Mouse (Mus musculus) midbrain, embryonic 13.5 days (tissue): ENCODE results near the gene Psmc3. TPM values are rescaled to one million over a fixed set of nuclear protein-coding genes. Genes with fewer than 3 reads are reported as not detected.
"Not testable (repeated sequence)": the region's sequence is repeated elsewhere in the genome, so short reads cannot be mapped to it uniquely, and the experiment has no call there.

Experiments
- ATAC-seq: fragments of 200-750 bp; cut with Nextera tagmentation; 2 replicates; pipeline ENCODE4 v1.8.0; 2017; ENCODE audit warnings: mild to moderate bottlenecking, moderate TSS enrichment, moderate library complexity
- H3K27ac ChIP-seq: fragments of 300-500 bp; sonication (generic); 2 replicates; pipeline ENCODE4 v1.5.1; 2015; ENCODE audit warnings: inconsistent platforms, mild to moderate bottlenecking, moderate library complexity
- H3K27me3 ChIP-seq: fragments of 300-500 bp; sonication (generic); 2 replicates; pipeline ENCODE4 v1.6.1; 2015; ENCODE audit warnings: mild to moderate bottlenecking, inconsistent platforms
- H3K36me3 ChIP-seq: fragments of 300-500 bp; sonication (generic); 2 replicates; pipeline ENCODE4 v1.6.1; 2015; ENCODE audit warnings: mild to moderate bottlenecking, inconsistent platforms
- H3K4me1 ChIP-seq: fragments of 300-500 bp; sonication (generic); replicated peaks from 2 replicates; pipeline ENCODE4 v1.6.1; 2015; ENCODE audit warnings: inconsistent platforms
- H3K4me2 ChIP-seq: fragments of 300-500 bp; sonication (generic); replicated peaks from 2 replicates; pipeline ENCODE4 v1.6.1; 2015; ENCODE audit warnings: moderate library complexity, mild to moderate bottlenecking, inconsistent platforms
- H3K4me3 ChIP-seq: fragments of 300-500 bp; sonication (generic); replicated peaks from 2 replicates; pipeline ENCODE4 v1.5.1; 2015; ENCODE audit warnings: mild to moderate bottlenecking, inconsistent platforms
- H3K9ac ChIP-seq: fragments of 300-500 bp; sonication (generic); replicated peaks from 2 replicates; pipeline ENCODE4 v1.6.1; 2015; ENCODE audit warnings: mild to moderate bottlenecking, inconsistent platforms
- H3K9me3 ChIP-seq: fragments of 300-500 bp; sonication (generic); 2 replicates; pipeline ENCODE4 v1.6.1; 2016; ENCODE audit warnings: mild to moderate bottlenecking, inconsistent platforms
- WGBS: fragments of 180-500 bp; shearing (Covaris S2); methylation state at CpG from one replicate; pipeline ENCODE4 v1.1.7; 2015; 5-methylcytosine and 5-hydroxymethylcytosine counted together
- polyA plus RNA-seq: library from polyadenylated mRNA; unstranded; fragments of >200 nt; fragmentation: Nextera tagmentation; extraction: Ambion mirVana; gene quantifications from 2 replicates; pipeline ENCODE4 v1.2.1, GENCODE M21; 2015

Psmc3 gene
- polyA plus RNA-seq, 1 experiment from 2014 or later: 254 TPM

DNA sequence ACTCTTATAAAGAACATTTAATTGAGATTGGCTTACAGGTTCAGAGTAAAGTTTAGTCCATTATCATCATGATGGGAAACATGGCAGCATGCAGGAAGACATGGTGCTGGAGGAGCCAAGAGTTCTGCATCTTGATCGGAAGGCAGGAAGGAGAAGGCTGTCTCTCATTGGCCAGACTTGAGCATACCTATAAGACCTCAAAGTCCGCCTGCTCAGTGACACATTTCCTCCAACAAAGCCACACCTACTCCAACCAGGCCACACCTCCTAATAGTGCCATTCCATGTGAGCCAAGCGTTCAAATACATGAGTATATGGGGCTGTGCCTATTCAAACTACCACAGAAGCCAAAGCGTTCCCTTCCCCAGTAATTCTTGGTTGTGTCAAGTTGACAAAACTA is 22.6 kb upstream of the Psmc3 start:
- Histone ChIP-seq H3K27ac (no peak overlapping the region), H3K36me3 (no peaks in the 10 kb centered on the region), H3K27me3 (no peaks in the 10 kb centered on the region), H3K4me2 (no peak overlapping the region), H3K9me3 (0 out of 2 replicates have a peak, but pooled peaks cover 3% of the 10 kb centered on the region), H3K9ac (no peak overlapping the region), H3K4me3 (no peak overlapping the region), H3K4me1 (no peaks in the 10 kb centered on the region)
- 84% methylated on average over 4 of the region's 4 CpGs for WGBS
- ATAC-seq: no peak

DNA sequence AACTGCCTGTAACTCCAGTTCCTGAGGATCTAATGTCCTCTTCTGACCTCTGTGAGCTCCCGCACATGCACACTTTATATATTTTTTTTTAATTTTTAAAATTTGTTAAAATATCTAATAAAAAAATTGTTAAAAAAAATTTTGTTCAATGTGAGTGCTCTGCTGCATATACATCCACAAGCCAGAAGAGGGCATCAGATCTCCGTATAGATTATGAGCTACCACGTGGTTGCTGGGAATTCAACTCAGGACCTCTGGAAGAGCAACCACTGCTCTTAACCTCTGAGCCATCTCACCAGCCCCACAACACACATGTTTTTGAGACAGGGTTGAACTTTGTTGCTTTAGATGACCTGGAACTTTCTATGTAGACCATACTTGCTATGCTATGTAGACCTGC is 20.8 kb upstream of the Psmc3 start:
- H3K4me3 ChIP-seq: no peak overlapping the region
- H3K27me3 ChIP-seq: no peaks in the 10 kb centered on the region
- no peak overlapping the region for H3K9ac ChIP-seq
- H3K4me2 ChIP-seq: no peak overlapping the region
- ATAC-seq: no peak
- H3K9me3 ChIP-seq: 0 out of 2 replicates have a peak, but pooled peaks cover 3% of the 10 kb centered on the region
- 17% methylated on average over 3 of the region's 3 CpGs for WGBS
- no peaks in the 10 kb centered on the region for H3K4me1 ChIP-seq
- no peak overlapping the region for H3K27ac ChIP-seq
- no peaks in the 10 kb centered on the region for H3K36me3 ChIP-seq

DNA sequence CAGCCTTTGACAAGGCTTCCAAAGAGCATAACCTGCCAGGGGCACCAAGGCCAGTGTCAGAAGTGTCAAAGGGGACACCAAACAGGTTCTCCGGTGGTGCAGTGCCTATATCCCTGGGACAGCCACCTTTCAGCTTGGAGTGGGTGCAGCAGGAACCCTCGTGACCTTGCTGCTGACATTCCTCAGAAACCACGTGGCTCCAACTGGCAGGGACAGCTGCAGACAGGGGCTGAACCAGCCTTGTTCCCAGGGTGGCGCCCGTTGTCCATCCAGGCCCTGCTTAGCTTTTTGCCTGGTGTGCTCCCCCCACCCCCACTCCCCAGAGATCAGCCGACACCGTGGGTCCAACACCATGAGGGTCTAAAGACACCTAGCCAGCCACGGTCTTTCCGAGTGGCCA is 18.4 kb upstream of the Psmc3 start, which contains the start of gene Rapsn:
Rapsn (plus strand) TSS at position 236 of the 400 bp plus-strand sequence.
- Histone ChIP-seq H3K36me3 (no peaks in the 10 kb centered on the region), H3K4me2 (no peak within 1 kb of the TSS), H3K4me3 (no peak within 1 kb of the TSS), H3K4me1 (no peaks in the 10 kb centered on the region), H3K9ac (no peak within 1 kb of the TSS), H3K27ac (no peak within 1 kb of the TSS), H3K9me3 (no peaks in the 10 kb centered on the region), H3K27me3 (no peaks in the 10 kb centered on the region)
- WGBS: 73% methylated on average over 9 of the region's 9 CpGs
- ATAC-seq: no peak

DNA sequence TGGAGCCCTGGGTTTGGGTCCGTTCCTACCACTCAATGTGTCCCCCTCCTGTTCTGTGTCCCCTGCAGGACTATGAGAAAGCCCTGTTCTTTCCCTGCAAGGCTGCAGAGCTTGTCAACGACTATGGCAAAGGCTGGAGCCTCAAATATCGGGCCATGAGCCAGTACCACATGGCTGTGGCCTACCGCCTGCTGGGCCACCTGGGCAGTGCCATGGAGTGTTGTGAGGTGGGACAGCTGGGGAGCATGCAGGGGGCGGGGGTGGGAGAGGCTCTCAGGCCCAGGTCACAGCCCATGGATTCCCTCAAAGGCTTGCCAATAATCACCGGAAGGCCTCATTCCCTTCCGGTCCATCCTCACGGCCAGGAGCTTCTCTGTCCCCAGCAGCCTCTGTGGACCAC is 12.0 kb upstream of the Psmc3 start:
- Histone ChIP-seq H3K4me3 (no peak overlapping the region), H3K27me3 (no peaks in the 10 kb centered on the region), H3K27ac (no peak overlapping the region), H3K9me3 (no peaks in the 10 kb centered on the region), H3K36me3 (no peaks in the 10 kb centered on the region), H3K4me2 (no peak overlapping the region), H3K9ac (no peak overlapping the region), H3K4me1 (no peaks in the 10 kb centered on the region; the same call in 1 of the 2 replicates)
- WGBS: 79% methylated on average over 8 of the region's 8 CpGs
- no peak for ATAC-seq

DNA sequence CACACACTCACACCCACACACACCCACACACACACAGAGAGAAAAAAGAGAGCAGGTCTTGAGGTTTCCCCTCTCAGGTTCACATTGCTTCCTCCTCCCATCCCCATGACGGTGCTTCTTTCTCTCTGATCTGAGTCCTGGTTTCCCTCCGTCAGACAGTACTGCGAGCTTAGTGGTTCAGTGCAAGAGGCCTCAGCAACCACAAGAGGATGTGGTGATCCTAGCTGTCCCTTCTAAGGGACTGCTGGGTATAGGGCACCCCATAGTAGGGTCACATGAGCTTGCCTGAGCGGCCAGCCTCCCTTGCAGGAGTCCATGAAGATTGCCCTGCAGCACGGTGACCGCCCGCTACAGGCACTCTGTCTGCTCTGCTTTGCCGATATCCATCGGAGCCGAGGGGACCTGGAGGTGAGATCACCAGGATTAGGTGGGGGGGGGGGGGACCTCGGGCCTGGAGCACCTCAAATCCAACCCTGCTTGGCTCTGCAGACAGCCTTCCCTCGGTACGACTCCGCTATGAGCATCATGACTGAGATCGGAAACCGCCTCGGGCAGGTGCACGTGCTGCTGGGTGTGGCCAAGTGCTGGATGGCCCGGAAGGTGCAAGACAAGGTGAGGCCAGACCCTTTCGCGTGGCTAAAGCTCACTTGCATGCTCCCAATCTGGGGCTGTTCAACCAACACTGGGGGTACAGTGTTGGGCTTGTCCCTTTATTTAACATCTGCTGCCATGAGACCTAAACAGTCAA is 11.0 kb upstream of the Psmc3 start:
- Histone ChIP-seq H3K4me2 (no peak overlapping the region), H3K27ac (no peak overlapping the region), H3K9me3 (no peaks in the 10 kb centered on the region), H3K27me3 (no peaks in the 10 kb centered on the region), H3K4me3 (no peak overlapping the region), H3K9ac (no peak overlapping the region), H3K4me1 (no peaks in the 10 kb centered on the region; the same call in 1 of the 2 replicates), H3K36me3 (no peaks in the 10 kb centered on the region)
- peak; percentile 48; the same call in 1 of the 2 replicates for ATAC-seq
- 72% methylated on average over 21 of the region's 21 CpGs for WGBS

DNA sequence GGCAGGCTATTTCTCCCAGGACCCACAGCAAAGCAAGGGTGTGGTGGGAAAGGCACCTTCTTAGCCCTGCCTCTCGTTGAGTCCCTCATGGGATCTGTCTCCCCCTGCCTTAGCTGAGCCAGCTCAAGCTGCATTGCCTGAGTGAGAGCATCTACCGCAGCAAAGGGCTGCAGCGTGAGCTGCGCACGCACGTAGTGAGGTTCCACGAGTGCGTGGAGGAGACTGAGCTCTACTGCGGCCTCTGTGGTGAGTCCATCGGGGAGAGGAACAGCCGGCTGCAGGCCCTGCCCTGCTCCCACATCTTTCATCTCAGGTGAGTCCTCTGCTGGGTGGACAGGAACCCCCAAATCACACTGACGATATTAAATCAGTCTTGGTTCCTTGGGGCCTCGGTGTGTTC is 9.1 kb upstream of the Psmc3 start:
- ATAC-seq: no peak
- 89% methylated on average over 13 of the region's 13 CpGs for WGBS

DNA sequence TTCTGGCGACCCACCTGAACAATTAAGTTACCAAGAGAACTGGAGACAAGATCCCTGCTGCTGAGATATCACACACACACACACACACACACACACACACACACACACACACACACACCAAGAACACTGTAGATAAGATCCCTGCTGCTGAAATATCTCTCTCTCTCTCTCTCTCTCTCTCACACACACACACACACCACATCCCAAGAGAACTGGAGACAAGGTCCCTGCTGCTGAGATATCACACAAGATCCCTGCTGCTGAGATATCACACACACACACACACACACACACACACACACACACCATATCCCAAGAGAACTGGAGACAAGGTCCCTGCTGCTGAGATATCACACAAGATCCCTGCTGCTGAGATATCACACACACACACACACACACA is 8.0 kb upstream of the Psmc3 start:
- H3K4me3 ChIP-seq, H3K27ac ChIP-seq, H3K9ac ChIP-seq, H3K27me3 ChIP-seq, ATAC-seq, H3K36me3 ChIP-seq, H3K4me2 ChIP-seq, H3K4me1 ChIP-seq, H3K9me3 ChIP-seq: not testable (repeated sequence)
- WGBS: 100% methylated on average over 1 of the region's 1 CpGs

More for the DNA sequence above, 9.1 kb upstream of the Psmc3 start:
- Histone ChIP-seq H3K4me1 (no peaks in the 10 kb centered on the region; the same call in 1 of the 2 replicates), H3K9ac (no peak overlapping the region), H3K4me2 (no peak overlapping the region), H3K36me3 (no peaks in the 10 kb centered on the region), H3K27ac (no peak overlapping the region), H3K4me3 (no peak overlapping the region), H3K9me3 (no peaks in the 10 kb centered on the region), H3K27me3 (no peaks in the 10 kb centered on the region)

DNA sequence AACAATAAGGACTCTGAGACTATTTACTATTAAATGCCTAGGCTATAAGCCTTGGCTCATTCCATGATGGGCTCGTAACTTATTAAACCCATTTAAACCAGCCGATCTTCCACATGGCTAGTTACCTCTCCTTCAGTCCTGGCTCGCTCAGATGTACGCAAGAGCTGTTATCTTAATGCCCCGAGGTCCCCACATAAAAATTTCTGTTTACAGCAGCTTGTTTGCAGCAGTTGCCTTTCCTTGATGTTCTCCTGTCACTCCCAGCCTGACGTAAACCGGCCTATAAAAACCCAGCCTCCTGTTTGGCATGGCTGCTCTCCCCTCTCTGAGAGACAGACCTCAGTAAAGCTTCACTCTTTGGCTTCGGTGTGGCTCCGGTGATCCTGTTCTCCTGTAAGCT is 6.5 kb upstream of the Psmc3 start:
- no peak for ATAC-seq
- Histone ChIP-seq H3K9ac (no peak overlapping the region), H3K36me3 (0 out of 2 replicates have a peak, but pooled peaks cover 6% of the 10 kb centered on the region), H3K4me3 (no peak overlapping the region), H3K4me1 (peaks cover 4% of the 10 kb centered on the region; the same call in 1 of the 2 replicates), H3K27ac (no peak overlapping the region), H3K27me3 (no peaks in the 10 kb centered on the region), H3K4me2 (no peak overlapping the region), H3K9me3 (no peaks in the 10 kb centered on the region)
- WGBS: 82% methylated on average over 9 of the region's 9 CpGs

DNA sequence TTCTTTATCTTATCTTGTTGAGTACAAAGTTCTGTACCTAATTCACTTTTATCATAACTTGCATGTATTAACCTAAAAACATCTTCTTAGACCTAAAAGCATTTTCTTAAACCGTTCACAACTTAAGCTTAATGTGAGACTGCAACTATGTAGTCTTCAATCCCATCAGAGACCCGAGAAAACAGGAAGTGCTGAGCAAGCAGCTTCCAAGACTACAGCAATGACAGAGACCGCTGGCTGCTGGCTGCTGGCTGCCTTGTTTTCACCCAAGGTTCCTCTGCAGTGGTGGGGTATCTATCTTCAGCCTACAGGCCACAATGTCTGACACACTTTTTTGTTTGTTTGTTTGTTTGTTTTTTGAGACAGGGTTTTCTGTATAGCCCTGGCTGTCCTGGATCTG is 1.9 kb upstream of the Psmc3 start:
- no peak overlapping the region for H3K27ac ChIP-seq
- no peak for ATAC-seq
- H3K4me1 ChIP-seq: peaks cover 21% of the 10 kb centered on the region
- peaks cover 22% of the 10 kb centered on the region for H3K36me3 ChIP-seq
- WGBS: 88% methylated on average over 3 of the region's 3 CpGs
- no peak overlapping the region for H3K9ac ChIP-seq
- H3K4me2 ChIP-seq: no peak overlapping the region
- no peaks in the 10 kb centered on the region for H3K27me3 ChIP-seq
- H3K9me3 ChIP-seq: no peaks in the 10 kb centered on the region
- H3K4me3 ChIP-seq: no peak overlapping the region

DNA sequence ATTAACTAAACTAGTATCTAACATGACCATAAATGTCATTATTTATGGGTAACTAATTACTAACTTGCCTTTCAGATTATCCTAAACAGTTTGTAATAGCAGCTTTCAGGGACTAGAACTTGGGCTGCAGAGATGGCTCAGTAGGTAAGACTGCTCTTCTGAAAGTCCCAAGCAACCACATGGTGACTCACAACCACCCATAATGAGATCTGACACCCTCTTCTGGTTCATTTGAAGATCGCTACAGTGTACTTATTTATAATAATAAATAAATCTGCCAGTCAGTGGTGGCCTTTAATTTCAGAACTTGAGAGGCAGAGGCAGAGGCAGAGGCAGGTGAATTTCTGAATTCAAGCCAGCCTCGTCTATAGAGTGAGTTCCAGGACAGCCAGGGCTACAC is 1.1 kb upstream of the Psmc3 start:
- Histone ChIP-seq H3K4me2 (peak overlapping the region; percentile 97), H3K27ac (no peak overlapping the region), H3K9ac (no peak overlapping the region), H3K9me3 (no peaks in the 10 kb centered on the region), H3K27me3 (no peaks in the 10 kb centered on the region), H3K4me1 (peaks cover 21% of the 10 kb centered on the region), H3K36me3 (peaks cover 30% of the 10 kb centered on the region), H3K4me3 (peak overlapping the region; percentile 71; the same call in 1 of the 2 replicates)
- WGBS: 55% methylated on average over 2 of the region's 2 CpGs
- no peak for ATAC-seq

DNA sequence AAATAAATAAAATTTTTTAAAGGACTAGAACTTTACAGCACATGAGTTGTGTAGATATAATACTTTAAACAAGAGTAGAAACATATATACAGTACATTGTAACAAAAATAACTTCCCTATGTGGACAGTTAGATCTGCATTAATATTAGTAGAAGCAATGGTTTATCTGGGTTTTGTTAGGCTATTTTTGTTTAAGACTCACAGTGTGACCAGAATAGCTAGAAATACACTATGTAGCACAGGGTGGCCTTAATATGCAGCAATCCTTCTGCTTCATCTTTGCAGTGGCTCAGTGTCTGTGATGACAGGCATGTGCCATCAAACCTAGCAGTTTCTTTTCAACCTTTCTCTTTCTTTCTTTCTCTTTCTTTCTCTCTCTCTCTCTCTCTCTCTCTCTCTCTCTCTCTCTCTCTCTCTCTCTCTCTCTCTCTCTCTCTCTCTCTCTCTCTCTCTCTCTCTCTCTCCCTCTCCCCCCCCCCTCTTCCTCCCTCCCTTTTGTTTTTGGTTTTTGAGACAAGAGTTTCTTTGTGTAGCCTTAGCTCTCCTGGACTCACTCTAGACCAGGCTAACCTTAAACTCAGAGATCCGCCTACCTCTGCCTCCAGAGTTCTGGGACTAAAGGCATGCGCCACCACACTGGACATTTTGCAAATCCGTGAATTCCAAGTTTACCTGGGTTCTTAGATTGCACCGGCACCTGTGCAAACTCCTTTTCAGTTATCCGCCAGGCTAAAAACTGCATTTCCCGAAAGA is 452 bp upstream of the Psmc3 start:
- Histone ChIP-seq H3K9me3 (no peaks in the 10 kb centered on the region), H3K36me3 (peaks cover 36% of the 10 kb centered on the region), H3K4me3 (peak overlapping the region; percentile 71), H3K27me3 (no peaks in the 10 kb centered on the region), H3K4me1 (peaks cover 21% of the 10 kb centered on the region), H3K4me2 (peak overlapping the region; percentile 97), H3K27ac (no peak overlapping the region; the same call in 1 of the 2 replicates), H3K9ac (peak overlapping the region; percentile 66)
- 0% methylated on average over 6 of the region's 6 CpGs for WGBS
- peak; percentile 80 for ATAC-seq

DNA sequence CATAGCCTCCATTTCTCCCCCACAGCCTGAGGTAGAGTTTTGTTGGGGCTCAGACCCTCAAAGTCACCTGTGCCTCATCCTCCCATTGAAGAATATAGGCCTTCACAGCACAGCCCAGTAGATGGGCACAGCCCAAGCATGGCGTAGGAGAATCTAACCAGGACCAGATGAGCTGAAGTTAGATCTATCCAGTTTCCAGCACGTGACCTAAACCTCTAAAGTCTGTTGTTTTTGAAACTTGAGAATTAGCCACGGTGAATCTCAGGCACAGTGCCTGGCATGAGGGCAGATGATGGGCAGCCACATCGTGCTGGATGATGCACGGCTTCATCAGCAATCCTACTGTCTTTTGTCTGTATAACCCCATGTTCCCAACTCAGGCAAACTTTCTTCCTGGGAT is 4.6 kb downstream of the Psmc3 start:
- Histone ChIP-seq H3K9ac (no peak overlapping the region), H3K36me3 (peaks cover 79% of the 10 kb centered on the region), H3K27ac (no peak overlapping the region), H3K9me3 (no peaks in the 10 kb centered on the region), H3K4me1 (peaks cover 10% of the 10 kb centered on the region), H3K27me3 (no peaks in the 10 kb centered on the region), H3K4me3 (no peak overlapping the region), H3K4me2 (no peak overlapping the region)
- 93% methylated on average over 5 of the region's 5 CpGs for WGBS
- no peak for ATAC-seq
